Mouse (Mus musculus): ENCODE data around the gene Gm3591. TPM values are rescaled to one million over a fixed set of nuclear protein-coding genes. Genes with fewer than 3 reads are reported as not detected.
"Not testable (repeated sequence)": the region's sequence is repeated elsewhere in the genome, so short reads cannot be mapped to it uniquely, and the experiment has no call there.

The Gm3591 gene
- total RNA-seq (2015; ENCODE audit: low replicate concordance) (not detected in 2 replicates), total RNA-seq (2017; ENCODE audit: low replicate concordance) (not detected in 2 replicates)

DNA sequence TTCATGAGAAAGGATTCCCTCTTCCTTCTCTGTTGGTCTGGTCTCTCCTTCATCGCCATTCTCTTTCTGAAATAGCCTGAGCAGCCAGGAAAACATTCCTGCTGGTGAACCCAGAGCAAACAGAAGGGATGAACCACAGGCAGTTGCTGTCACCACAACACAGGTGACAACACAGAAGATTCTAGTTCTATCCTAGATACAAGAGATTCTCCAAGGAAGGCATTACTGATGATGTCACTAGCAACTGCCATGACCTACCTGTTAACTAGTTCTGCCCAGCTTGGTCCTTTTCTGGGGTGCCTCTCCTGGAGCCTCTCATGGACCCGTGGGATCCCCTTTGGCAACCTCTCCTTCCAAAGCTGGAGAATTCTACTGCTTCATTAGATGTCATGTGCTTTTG lies at the start of gene Gm3591:
Gene Gm3591, minus strand, starts transcription at position 101 of the 400 bp plus-strand sequence.
- ATAC-seq (replicated peaks; ENCODE audit: low FRiP score, poor library complexity, severe bottlenecking): not testable (repeated sequence)

- not testable (repeated sequence) for ATAC-seq (replicated peaks; ENCODE audit: low FRiP score, poor library complexity, severe bottlenecking)
These were observed 32.2 kb upstream of the Gm3591 start, which contains the start of gene Gm3594 for GRCm38 (mm10) chr14:6444511-6444910. Gm3594 (minus strand) TSS chr14:6444611.

GRCm38 (mm10) chr14:6440774-6441173 lies 28.5 kb upstream of the Gm3591 start:
- ATAC-seq (replicated peaks; ENCODE audit: low FRiP score, poor library complexity, severe bottlenecking): not testable (repeated sequence)

DNA sequence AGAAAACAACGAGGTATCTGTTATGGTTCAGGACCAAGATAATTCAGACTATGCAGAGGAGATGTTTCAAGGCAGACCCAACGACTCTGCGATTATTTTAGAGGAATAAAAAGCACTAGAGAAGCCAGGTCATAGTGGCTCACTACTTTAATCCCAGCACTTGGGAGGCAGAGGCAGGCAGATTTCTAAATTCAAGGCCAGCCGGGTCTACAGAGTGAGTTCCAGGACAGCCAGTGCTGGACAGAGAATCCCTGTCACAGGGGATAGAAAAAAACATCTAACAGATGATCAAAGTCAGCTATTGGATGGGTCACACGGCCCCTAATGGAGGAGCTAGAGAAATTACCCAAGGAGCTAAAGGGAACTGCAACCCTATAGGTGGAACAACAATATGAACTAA lies 27.9 kb upstream of the Gm3591 start:
- not testable (repeated sequence) for ATAC-seq (replicated peaks; ENCODE audit: low FRiP score, poor library complexity, severe bottlenecking)

- not testable (repeated sequence) for ATAC-seq (replicated peaks; ENCODE audit: low FRiP score, poor library complexity, severe bottlenecking)
These were observed 14.5 kb upstream of the Gm3591 start for GRCm38 (mm10) chr14:6426766-6427165.

DNA sequence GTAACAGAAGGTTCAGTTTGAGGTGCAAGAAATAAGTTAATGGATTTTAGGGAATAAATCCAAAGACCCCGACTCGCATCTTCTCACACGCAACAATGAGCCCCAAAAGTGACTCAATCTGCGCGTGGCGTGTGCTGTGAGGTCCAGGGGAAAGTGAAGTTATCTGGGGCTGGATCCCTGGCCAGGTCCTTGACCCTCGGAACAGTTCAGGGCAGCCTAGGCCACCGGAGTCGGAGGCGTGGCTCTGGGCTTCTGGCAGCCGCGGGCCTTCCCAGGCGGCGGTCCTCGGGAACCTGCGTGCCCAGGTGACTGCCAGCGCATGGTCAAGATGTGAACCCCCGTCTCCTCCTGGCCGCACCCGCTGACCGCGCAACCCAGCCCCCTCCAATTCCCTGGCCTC lies 14.1 kb upstream of the Gm3591 start:
- ATAC-seq (replicated peaks; ENCODE audit: low FRiP score, poor library complexity, severe bottlenecking): not testable (repeated sequence)

DNA sequence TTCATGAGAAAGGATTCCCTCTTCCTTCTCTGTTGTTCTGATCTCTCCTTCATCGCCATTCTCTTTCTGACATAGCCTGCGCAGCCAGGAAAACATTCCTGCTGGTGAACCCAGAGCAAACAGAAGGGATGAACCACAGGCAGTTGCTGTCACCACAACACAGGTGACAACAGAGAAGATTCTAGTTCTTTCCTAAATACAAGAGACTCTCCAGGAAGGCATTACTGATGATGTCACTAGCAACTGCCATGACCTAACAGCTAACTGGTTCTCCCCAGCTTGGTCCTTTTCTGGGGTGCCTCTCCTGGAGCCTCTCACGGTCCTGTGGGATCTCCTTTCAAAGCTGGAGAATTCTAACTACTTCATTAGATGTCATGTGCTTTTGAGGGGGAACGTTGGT lies 22.1 kb downstream of the Gm3591 start, which contains the start of gene Gm16440:
Gene Gm16440, minus strand, starts transcription at position 101 of the 400 bp plus-strand sequence.
- not testable (repeated sequence) for ATAC-seq (replicated peaks; ENCODE audit: low FRiP score, poor library complexity, severe bottlenecking)

Other genes starting within 250 kb of the Gm3591 start
- not detected in 2 replicates for gene Gm21560, start 193.2 kb downstream of the Gm3591 start, total RNA-seq (2015; ENCODE audit: low replicate concordance)
- gene Gm21560, start 193.2 kb downstream of the Gm3591 start, total RNA-seq (2017; ENCODE audit: low replicate concordance): not detected in 2 replicates
- gene Gm3411, start 125.2 kb downstream of the Gm3591 start, total RNA-seq (2015; ENCODE audit: low replicate concordance): not detected in 2 replicates
- not detected in 2 replicates for gene Gm3411, start 125.2 kb downstream of the Gm3591 start, total RNA-seq (2017; ENCODE audit: low replicate concordance)
- not detected in 2 replicates for gene Gm21103, start 107.6 kb downstream of the Gm3591 start, total RNA-seq (2015; ENCODE audit: low replicate concordance)
- not detected in 2 replicates for gene Gm21103, start 107.6 kb downstream of the Gm3591 start, total RNA-seq (2017; ENCODE audit: low replicate concordance)
- not detected in 2 replicates for gene Gm3618, start 68.8 kb downstream of the Gm3591 start, total RNA-seq (2015; ENCODE audit: low replicate concordance)
- not detected in 2 replicates for gene Gm3618, start 68.8 kb downstream of the Gm3591 start, total RNA-seq (2017; ENCODE audit: low replicate concordance)
- not detected in 2 replicates for gene Gm16440, start 22.2 kb downstream of the Gm3591 start, total RNA-seq (2015; ENCODE audit: low replicate concordance)
- gene Gm16440, start 22.2 kb downstream of the Gm3591 start, total RNA-seq (2017; ENCODE audit: low replicate concordance): not detected in 2 replicates
- not detected in 2 replicates for gene Gm3594, start 32.1 kb upstream of the Gm3591 start, total RNA-seq (2015; ENCODE audit: low replicate concordance)
- gene Gm3594, start 32.1 kb upstream of the Gm3591 start, total RNA-seq (2017; ENCODE audit: low replicate concordance): not detected in 2 replicates
- not detected in 2 replicates for gene Gm8356, start 124.8 kb upstream of the Gm3591 start, total RNA-seq (2015; ENCODE audit: low replicate concordance)
- not detected in 2 replicates for gene Gm8356, start 124.8 kb upstream of the Gm3591 start, total RNA-seq (2017; ENCODE audit: low replicate concordance)
- gene Gm3629, start 178.1 kb upstream of the Gm3591 start, total RNA-seq (2015; ENCODE audit: low replicate concordance): not detected in 2 replicates
- gene Gm3629, start 178.1 kb upstream of the Gm3591 start, total RNA-seq (2017; ENCODE audit: low replicate concordance): not detected in 2 replicates
- not detected in 2 replicates for gene Gm3460, start 209.9 kb upstream of the Gm3591 start, total RNA-seq (2015; ENCODE audit: low replicate concordance)
- gene Gm3460, start 209.9 kb upstream of the Gm3591 start, total RNA-seq (2017; ENCODE audit: low replicate concordance): not detected in 2 replicates

Data from erythroblast, adult 5-6 weeks (primary cell).